Mouse (Mus musculus): Measurements from ENCODE around the gene Prcd. TPM values are rescaled to one million over a fixed set of nuclear protein-coding genes. Genes with fewer than 3 reads are reported as not detected.

The Prcd gene
- polyA plus RNA-seq, 1 experiment from 2014 or later, result 2.8 TPM

GRCm38 (mm10) chr11:116646136-116646535, 7.2 kb upstream of the Prcd start:
- H3K4me3 ChIP-seq (replicated peaks; ENCODE audit: low read length), result no peak overlapping the region
- DNase-seq (ENCODE audit: low spot score) (no peak), ATAC-seq (ENCODE audit: low FRiP score) (no peak)
- H3K36me3 ChIP-seq (replicated peaks; ENCODE audit: control insufficient read depth, insufficient read depth), result no peaks in the 10 kb centered on the region
- peaks cover 10% of the 10 kb centered on the region for H3K4me1 ChIP-seq (replicated peaks; ENCODE audit: control insufficient read depth, insufficient read depth, low read length)
- WGBS, result 77% methylated on average over 11 of the region's 11 CpGs
- no peaks in the 10 kb centered on the region for H3K27me3 ChIP-seq (ENCODE audit: control insufficient read depth, insufficient read depth, low read length)
- H3K9me3 ChIP-seq (ENCODE audit: control insufficient read depth, low read length), result no peaks in the 10 kb centered on the region
- no peak overlapping the region for H3K4me2 ChIP-seq (replicated peaks)
- no peak overlapping the region for H3K27ac ChIP-seq
- no peak overlapping the region for H3K9ac ChIP-seq

GRCm38 (mm10) chr11:116646771-116647170, 6.6 kb upstream of the Prcd start:
- no peak for ATAC-seq (ENCODE audit: low FRiP score)
- H3K4me2 ChIP-seq (replicated peaks), result no peak overlapping the region
- H3K4me1 ChIP-seq (replicated peaks; ENCODE audit: control insufficient read depth, insufficient read depth, low read length), result peaks cover 10% of the 10 kb centered on the region
- DNase-seq (ENCODE audit: low spot score), result no peak
- no peaks in the 10 kb centered on the region for H3K27me3 ChIP-seq (ENCODE audit: control insufficient read depth, insufficient read depth, low read length)
- no peak overlapping the region for H3K27ac ChIP-seq
- 94% methylated on average over 7 of the region's 7 CpGs for WGBS
- no peak overlapping the region for H3K4me3 ChIP-seq (replicated peaks; ENCODE audit: low read length)
- no peaks in the 10 kb centered on the region for H3K36me3 ChIP-seq (replicated peaks; ENCODE audit: control insufficient read depth, insufficient read depth)
- H3K9me3 ChIP-seq (ENCODE audit: control insufficient read depth, low read length), result no peaks in the 10 kb centered on the region
- H3K9ac ChIP-seq, result no peak overlapping the region

- H3K9ac ChIP-seq, result no peak overlapping the region
- no peak overlapping the region for H3K27ac ChIP-seq
- no peaks in the 10 kb centered on the region for H3K9me3 ChIP-seq (ENCODE audit: control insufficient read depth, low read length)
- no peak overlapping the region for H3K4me2 ChIP-seq (replicated peaks)
- peaks cover 14% of the 10 kb centered on the region for H3K4me1 ChIP-seq (replicated peaks; ENCODE audit: control insufficient read depth, insufficient read depth, low read length)
- no peak overlapping the region for H3K4me3 ChIP-seq (replicated peaks; ENCODE audit: low read length)
- DNase-seq (ENCODE audit: low spot score), result no peak
- ATAC-seq (ENCODE audit: low FRiP score), result no peak
- H3K27me3 ChIP-seq (ENCODE audit: control insufficient read depth, insufficient read depth, low read length), result 0 out of 2 replicates have a peak, but pooled peaks cover 1% of the 10 kb centered on the region
- 64% methylated on average over 11 of the region's 11 CpGs for WGBS
- no peaks in the 10 kb centered on the region for H3K36me3 ChIP-seq (replicated peaks; ENCODE audit: control insufficient read depth, insufficient read depth)
Measured at GRCm38 (mm10) chr11:116647340-116647991, 5.9 kb upstream of the Prcd start.

GRCm38 (mm10) chr11:116648213-116648921, 5.0 kb upstream of the Prcd start:
- Histone ChIP-seq H3K9ac (no peak overlapping the region), H3K9me3 (ENCODE audit: control insufficient read depth, low read length) (no peaks in the 10 kb centered on the region), H3K27ac (no peak overlapping the region), H3K36me3 (replicated peaks; ENCODE audit: control insufficient read depth, insufficient read depth) (no peaks in the 10 kb centered on the region), H3K27me3 (ENCODE audit: control insufficient read depth, insufficient read depth, low read length) (0 out of 2 replicates have a peak, but pooled peaks cover 10% of the 10 kb centered on the region), H3K4me3 (replicated peaks; ENCODE audit: low read length) (no peak overlapping the region), H3K4me2 (replicated peaks) (no peak overlapping the region), H3K4me1 (replicated peaks; ENCODE audit: control insufficient read depth, insufficient read depth, low read length) (peaks cover 22% of the 10 kb centered on the region)
- DNase-seq (ENCODE audit: low spot score) (no peak), ATAC-seq (ENCODE audit: low FRiP score) (no peak)
- WGBS, result 55% methylated on average over 18 of the region's 18 CpGs

- 70% methylated on average over 10 of the region's 10 CpGs for WGBS
- H3K4me2 ChIP-seq (replicated peaks), result no peak overlapping the region
Measured at GRCm38 (mm10) chr11:116648976-116649375, 4.4 kb upstream of the Prcd start.

GRCm38 (mm10) chr11:116649711-116650337, 3.5 kb upstream of the Prcd start:
- no peak overlapping the region for H3K9ac ChIP-seq
- H3K4me2 ChIP-seq (replicated peaks), result no peak overlapping the region
- H3K27me3 ChIP-seq (ENCODE audit: control insufficient read depth, insufficient read depth, low read length), result 0 out of 2 replicates have a peak, but pooled peaks cover 10% of the 10 kb centered on the region
- no peak overlapping the region for H3K27ac ChIP-seq
- H3K4me3 ChIP-seq (replicated peaks; ENCODE audit: low read length), result no peak overlapping the region
- no peak for ATAC-seq (ENCODE audit: low FRiP score)
- no peaks in the 10 kb centered on the region for H3K36me3 ChIP-seq (replicated peaks; ENCODE audit: control insufficient read depth, insufficient read depth)
- peaks cover 15% of the 10 kb centered on the region; the same call in 1 of the 2 replicates for H3K4me1 ChIP-seq (replicated peaks; ENCODE audit: control insufficient read depth, insufficient read depth, low read length)
- WGBS, result 90% methylated on average over 13 of the region's 13 CpGs
- no peaks in the 10 kb centered on the region for H3K9me3 ChIP-seq (ENCODE audit: control insufficient read depth, low read length)
- no peak for DNase-seq (ENCODE audit: low spot score)

More at GRCm38 (mm10) chr11:116648976-116649375, 4.4 kb upstream of the Prcd start:
- no peak for ATAC-seq (ENCODE audit: low FRiP score)
- H3K36me3 ChIP-seq (replicated peaks; ENCODE audit: control insufficient read depth, insufficient read depth), result no peaks in the 10 kb centered on the region
- no peaks in the 10 kb centered on the region for H3K9me3 ChIP-seq (ENCODE audit: control insufficient read depth, low read length)
- no peak for DNase-seq (ENCODE audit: low spot score)
- H3K4me3 ChIP-seq (replicated peaks; ENCODE audit: low read length), result no peak overlapping the region
- H3K27me3 ChIP-seq (ENCODE audit: control insufficient read depth, insufficient read depth, low read length), result 0 out of 2 replicates have a peak, but pooled peaks cover 10% of the 10 kb centered on the region
- H3K9ac ChIP-seq, result no peak overlapping the region
- no peak overlapping the region for H3K27ac ChIP-seq
- peaks cover 18% of the 10 kb centered on the region for H3K4me1 ChIP-seq (replicated peaks; ENCODE audit: control insufficient read depth, insufficient read depth, low read length)

GRCm38 (mm10) chr11:116650811-116651210, 2.5 kb upstream of the Prcd start:
- H3K36me3 ChIP-seq (replicated peaks; ENCODE audit: control insufficient read depth, insufficient read depth), result no peaks in the 10 kb centered on the region
- H3K4me1 ChIP-seq (replicated peaks; ENCODE audit: control insufficient read depth, insufficient read depth, low read length), result peaks cover 15% of the 10 kb centered on the region; the same call in 1 of the 2 replicates
- H3K4me3 ChIP-seq (replicated peaks; ENCODE audit: low read length), result no peak overlapping the region
- DNase-seq (ENCODE audit: low spot score), result no peak
- no peaks in the 10 kb centered on the region for H3K9me3 ChIP-seq (ENCODE audit: control insufficient read depth, low read length)
- no peak for ATAC-seq (ENCODE audit: low FRiP score)
- no peak overlapping the region for H3K4me2 ChIP-seq (replicated peaks)
- H3K27me3 ChIP-seq (ENCODE audit: control insufficient read depth, insufficient read depth, low read length), result 0 out of 2 replicates have a peak, but pooled peaks cover 10% of the 10 kb centered on the region
- H3K27ac ChIP-seq, result no peak overlapping the region
- H3K9ac ChIP-seq, result no peak overlapping the region
- WGBS, result 80% methylated on average over 8 of the region's 8 CpGs

- DNase-seq (ENCODE audit: low spot score) (no peak), ATAC-seq (ENCODE audit: low FRiP score) (no peak)
- no peak overlapping the region for H3K4me2 ChIP-seq (replicated peaks)
- WGBS, result 81% methylated on average over 8 of the region's 8 CpGs
- peaks cover 15% of the 10 kb centered on the region; the same call in 1 of the 2 replicates for H3K4me1 ChIP-seq (replicated peaks; ENCODE audit: control insufficient read depth, insufficient read depth, low read length)
- no peaks in the 10 kb centered on the region for H3K36me3 ChIP-seq (replicated peaks; ENCODE audit: control insufficient read depth, insufficient read depth)
- H3K9ac ChIP-seq, result no peak overlapping the region
- no peak overlapping the region for H3K27ac ChIP-seq
- 0 out of 2 replicates have a peak, but pooled peaks cover 10% of the 10 kb centered on the region for H3K27me3 ChIP-seq (ENCODE audit: control insufficient read depth, insufficient read depth, low read length)
- H3K4me3 ChIP-seq (replicated peaks; ENCODE audit: low read length), result no peak overlapping the region
- H3K9me3 ChIP-seq (ENCODE audit: control insufficient read depth, low read length), result no peaks in the 10 kb centered on the region
Measured at GRCm38 (mm10) chr11:116651339-116651738, 2.0 kb upstream of the Prcd start.

Measured in hindbrain, embryonic 14.5 days (tissue).